Mouse (Mus musculus): Measurements from ENCODE around the gene Lrrc75b. TPM values are rescaled to one million over a fixed set of nuclear protein-coding genes. Genes with fewer than 3 reads are reported as not detected.

The Lrrc75b gene
- polyA plus RNA-seq, 1 experiment from 2014 or later = 14.6 TPM

DNA sequence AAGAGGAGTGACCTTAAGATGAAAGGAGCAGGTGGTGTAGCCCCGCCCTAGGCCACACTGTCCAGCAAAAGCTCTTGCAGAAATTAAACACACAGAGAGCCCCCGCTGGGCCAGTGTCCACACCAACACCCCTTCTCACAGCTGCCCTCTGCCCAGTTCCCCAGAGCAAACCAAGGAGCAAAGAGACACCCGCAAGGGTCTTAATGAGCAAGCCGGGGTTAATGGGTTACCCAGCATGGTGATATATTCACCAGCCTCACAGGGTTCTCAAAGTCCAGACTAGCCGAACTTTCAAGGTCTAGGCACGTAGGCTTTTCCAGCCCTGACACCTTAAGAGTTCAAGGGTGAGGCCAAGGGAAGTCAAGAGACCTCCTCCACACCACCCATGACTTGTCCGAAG lies 5.8 kb upstream of the Lrrc75b start:
- Histone ChIP-seq H3K4me3 (no peak overlapping the region), H3K9ac (no peak overlapping the region), H3K27me3 (peaks cover 14% of the 10 kb centered on the region), H3K9me3 (replicated peaks) (no peaks in the 10 kb centered on the region), H3K4me2 (replicated peaks) (no peak overlapping the region), H3K27ac (no peak overlapping the region), H3K4me1 (peaks cover 3% of the 10 kb centered on the region), H3K36me3 (no peaks in the 10 kb centered on the region)
- ATAC-seq (ENCODE audit: low FRiP score) = no peak
- WGBS = 66% methylated on average over 7 of the region's 7 CpGs

DNA sequence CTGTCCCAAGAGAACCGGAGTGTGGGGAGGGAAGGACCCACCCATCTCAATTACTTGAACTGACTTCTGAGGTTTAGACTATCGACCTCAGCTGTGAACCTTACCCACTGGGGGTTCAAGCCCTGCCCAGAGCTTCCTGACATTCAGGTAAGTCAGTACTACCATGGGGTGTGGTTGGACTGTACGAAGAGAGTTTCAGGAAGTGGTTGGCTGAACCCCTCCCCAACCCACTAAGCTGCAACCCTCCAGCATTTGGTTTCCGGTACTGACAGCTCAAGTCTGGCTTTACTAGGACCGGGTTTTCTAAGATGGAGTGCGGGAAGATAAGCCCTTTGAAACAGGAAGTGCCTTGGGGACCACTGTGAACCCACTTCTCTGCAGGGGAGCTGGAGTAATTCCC lies 5.3 kb upstream of the Lrrc75b start:
- Histone ChIP-seq H3K27me3 (peaks cover 18% of the 10 kb centered on the region), H3K36me3 (no peaks in the 10 kb centered on the region), H3K4me3 (no peak overlapping the region), H3K27ac (no peak overlapping the region), H3K4me2 (replicated peaks) (no peak overlapping the region), H3K9ac (no peak overlapping the region), H3K9me3 (replicated peaks) (no peaks in the 10 kb centered on the region), H3K4me1 (peaks cover 7% of the 10 kb centered on the region)
- WGBS = 75% methylated on average over 6 of the region's 6 CpGs
- no peak for ATAC-seq (ENCODE audit: low FRiP score)

DNA sequence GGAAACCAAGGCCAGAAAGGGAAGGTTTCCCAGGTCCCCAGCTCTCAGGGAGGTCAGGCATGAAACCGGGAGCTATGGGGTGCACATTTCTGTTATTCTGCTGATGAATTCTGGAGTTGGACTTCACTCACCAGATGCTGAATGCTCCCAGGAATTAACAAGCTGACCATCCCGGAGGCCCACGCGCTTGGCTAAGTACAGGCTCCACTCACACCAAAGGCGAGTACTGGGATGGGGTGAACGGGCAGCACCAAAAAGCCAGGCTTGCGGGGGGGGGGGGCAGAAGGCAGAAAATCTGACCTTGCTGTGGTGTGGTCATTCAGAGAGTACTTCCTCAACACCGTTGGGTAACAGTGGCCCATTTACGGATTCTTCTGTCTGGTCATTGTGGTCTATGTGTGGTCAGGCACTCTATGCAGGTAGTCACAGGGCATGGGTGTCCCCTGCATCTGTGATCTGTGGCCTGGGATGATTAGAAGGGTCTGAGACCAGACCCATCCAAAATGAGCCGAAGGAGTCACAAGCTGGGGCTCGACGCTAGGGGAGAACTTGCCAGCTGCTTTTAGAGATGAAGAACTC lies 4.6 kb upstream of the Lrrc75b start:
- Histone ChIP-seq H3K27ac (no peak overlapping the region), H3K4me2 (replicated peaks) (no peak overlapping the region), H3K36me3 (no peaks in the 10 kb centered on the region), H3K4me1 (peaks cover 12% of the 10 kb centered on the region), H3K27me3 (peaks cover 20% of the 10 kb centered on the region), H3K9me3 (replicated peaks) (no peaks in the 10 kb centered on the region), H3K9ac (no peak overlapping the region), H3K4me3 (no peak overlapping the region)
- WGBS = 84% methylated on average over 12 of the region's 12 CpGs
- no peak for ATAC-seq (ENCODE audit: low FRiP score)

DNA sequence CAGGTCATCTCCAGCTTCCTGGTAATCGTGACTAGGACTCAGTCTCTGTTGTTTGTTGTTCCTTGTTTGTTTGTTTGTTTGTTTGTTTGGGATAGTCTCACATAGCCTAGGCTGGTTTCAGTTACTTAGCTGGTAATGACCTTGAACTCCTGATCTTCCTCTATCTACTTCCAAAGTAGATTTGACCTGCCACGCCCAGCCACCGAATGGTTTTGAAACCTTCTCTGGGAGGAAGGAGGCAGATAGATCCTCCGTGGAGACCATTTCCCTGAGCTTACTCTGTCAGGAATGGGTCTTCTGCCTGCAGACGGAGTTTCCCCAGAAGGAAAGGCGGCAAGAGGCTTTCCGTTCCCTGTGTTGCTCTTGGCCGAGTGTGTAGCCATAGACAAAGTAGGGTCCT lies 2.5 kb upstream of the Lrrc75b start:
- no peak for ATAC-seq (ENCODE audit: low FRiP score)
- Histone ChIP-seq H3K36me3 (no peaks in the 10 kb centered on the region), H3K4me3 (no peak overlapping the region), H3K9me3 (replicated peaks) (no peaks in the 10 kb centered on the region), H3K27ac (no peak overlapping the region), H3K4me2 (replicated peaks) (no peak overlapping the region), H3K9ac (no peak overlapping the region), H3K27me3 (peaks cover 24% of the 10 kb centered on the region), H3K4me1 (peaks cover 31% of the 10 kb centered on the region)
- WGBS = 90% methylated on average over 8 of the region's 8 CpGs

DNA sequence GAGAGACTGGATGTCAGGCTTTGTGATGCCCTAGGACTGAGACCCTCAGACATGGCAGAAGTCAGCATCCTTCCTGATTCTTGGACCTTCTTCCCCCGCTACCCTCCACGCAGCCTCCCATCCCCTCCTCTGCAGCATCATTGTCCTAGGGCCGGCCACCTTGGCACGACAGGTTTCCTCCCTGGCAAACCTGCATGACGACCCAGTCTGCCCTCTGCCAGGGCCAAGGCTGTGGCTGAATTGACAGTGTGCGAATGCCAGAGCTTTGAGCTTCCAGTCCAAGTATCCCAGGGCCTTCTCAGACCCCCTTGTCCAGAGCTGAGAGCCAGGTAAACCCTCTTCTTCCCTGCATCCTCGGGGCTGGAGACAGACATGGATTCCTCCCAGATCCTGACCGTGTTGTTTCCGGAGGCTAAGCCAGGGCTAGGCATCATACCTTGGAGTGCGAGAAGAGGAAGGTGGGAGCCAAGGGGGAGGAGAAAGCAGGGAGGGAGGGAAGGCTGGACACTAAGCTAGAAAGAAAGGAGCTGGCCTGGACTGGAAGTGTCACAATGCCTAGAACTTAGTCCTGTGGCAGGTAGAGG lies 1.0 kb upstream of the Lrrc75b start, which contains the start of gene Ggt1:
Ggt1 (plus strand) TSS at position 534 of the 584 bp plus-strand sequence.
- H3K4me2 ChIP-seq (replicated peaks) = peak within 1 kb of the TSS; percentile 95
- peak within 1 kb of the TSS; percentile 92 for H3K27ac ChIP-seq
- H3K27me3 ChIP-seq = peaks cover 24% of the 10 kb centered on the region
- H3K4me3 ChIP-seq = peak within 1 kb of the TSS; percentile 63
- ATAC-seq (ENCODE audit: low FRiP score) = no peak
- WGBS = 52% methylated on average over 10 of the region's 10 CpGs
- H3K4me1 ChIP-seq = peaks cover 45% of the 10 kb centered on the region
- H3K9ac ChIP-seq = peak within 1 kb of the TSS; percentile 91
- H3K36me3 ChIP-seq = no peaks in the 10 kb centered on the region
- no peaks in the 10 kb centered on the region for H3K9me3 ChIP-seq (replicated peaks)

DNA sequence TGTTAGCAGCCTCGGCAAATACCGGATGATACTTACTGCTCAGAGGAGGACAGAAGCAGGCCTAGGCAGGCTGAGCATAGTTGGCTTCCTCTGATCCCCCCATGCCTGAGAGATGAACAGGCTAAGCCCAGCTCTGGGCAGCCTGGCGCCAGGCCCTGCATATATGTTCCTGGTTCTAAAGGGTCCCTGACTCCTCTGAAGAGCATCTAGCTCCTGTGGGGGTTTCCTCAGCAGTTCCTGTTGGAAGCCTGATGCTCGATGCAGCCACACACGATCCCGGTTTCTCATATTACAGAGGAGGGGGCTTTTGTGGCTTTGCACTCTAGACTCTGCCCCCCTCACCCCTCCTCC lies 394 bp upstream of the Lrrc75b start:
- Histone ChIP-seq H3K9ac (peak overlapping the region; percentile 91), H3K4me3 (peak overlapping the region; percentile 63), H3K36me3 (no peaks in the 10 kb centered on the region), H3K4me1 (peaks cover 52% of the 10 kb centered on the region), H3K4me2 (replicated peaks) (peak overlapping the region; percentile 95), H3K27me3 (peaks cover 24% of the 10 kb centered on the region), H3K27ac (peak overlapping the region; percentile 92), H3K9me3 (replicated peaks) (no peaks in the 10 kb centered on the region)
- ATAC-seq (ENCODE audit: low FRiP score) = peak; percentile 24; the same call in 1 of the 2 replicates
- 10% methylated on average over 6 of the region's 6 CpGs for WGBS

DNA sequence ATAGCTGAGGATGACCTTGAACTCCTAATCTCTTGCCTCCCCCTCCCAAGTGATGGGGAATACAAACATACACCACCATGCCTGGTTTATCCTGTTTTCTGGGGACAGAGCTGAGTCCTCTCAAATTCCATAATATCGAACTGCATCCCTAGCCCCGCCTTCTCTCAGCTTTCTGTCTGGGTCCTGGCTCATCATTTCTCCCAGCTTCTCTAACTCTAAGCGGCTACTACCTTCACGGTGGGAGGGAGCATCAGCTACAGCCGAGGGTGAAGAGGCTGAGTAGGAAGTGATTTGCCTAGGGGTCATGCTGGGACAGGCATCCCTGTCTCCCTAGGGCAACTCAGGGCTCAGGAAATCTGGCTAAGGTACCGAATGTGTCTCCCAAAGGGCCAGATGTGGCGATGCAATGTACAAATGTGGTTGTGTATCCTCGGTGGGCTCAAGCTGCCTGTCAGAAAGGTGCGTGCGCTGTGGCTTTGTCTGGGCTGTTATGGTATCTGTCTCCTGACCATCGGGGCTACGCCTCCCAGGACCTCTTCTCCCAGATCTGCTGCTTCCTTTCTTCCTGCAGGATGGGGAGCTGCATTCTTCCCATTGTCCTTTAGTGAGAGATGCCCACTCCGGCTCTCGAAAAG lies 972 bp downstream of the Lrrc75b start:
- Histone ChIP-seq H3K9me3 (replicated peaks) (no peaks in the 10 kb centered on the region), H3K9ac (peak overlapping the region; percentile 91), H3K4me1 (peaks cover 52% of the 10 kb centered on the region), H3K4me2 (replicated peaks) (peak overlapping the region; percentile 95), H3K36me3 (peaks cover 1% of the 10 kb centered on the region), H3K4me3 (peak overlapping the region; percentile 63), H3K27ac (peak overlapping the region; percentile 92), H3K27me3 (peaks cover 22% of the 10 kb centered on the region)
- 3% methylated on average over 14 of the region's 14 CpGs for WGBS
- 0 out of 2 replicates have a peak, but pooled peaks have one; percentile 4 for ATAC-seq (ENCODE audit: low FRiP score)

DNA sequence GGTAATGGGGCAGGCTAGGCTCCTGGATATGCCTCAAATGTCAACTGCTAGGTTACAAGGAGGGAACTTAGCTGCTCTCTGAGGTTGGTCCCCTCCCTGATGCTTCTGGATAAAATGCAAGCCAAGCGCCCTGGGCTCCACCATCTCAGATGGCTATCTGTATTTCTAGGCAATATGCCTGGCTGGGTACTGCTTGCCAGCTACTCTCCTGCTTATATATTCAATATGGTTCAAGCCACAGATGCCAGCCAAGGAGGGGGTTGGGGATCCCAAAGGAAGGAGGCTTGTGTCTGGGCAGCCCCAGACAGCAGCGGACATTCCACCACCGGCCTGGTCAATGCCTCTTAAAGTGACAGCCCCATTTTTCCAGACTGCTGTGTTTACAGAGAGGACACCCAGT lies 1.6 kb downstream of the Lrrc75b start:
- H3K27me3 ChIP-seq = peaks cover 22% of the 10 kb centered on the region
- 17% methylated on average over 3 of the region's 3 CpGs for WGBS
- peak overlapping the region; percentile 63 for H3K4me3 ChIP-seq
- peaks cover 8% of the 10 kb centered on the region for H3K36me3 ChIP-seq
- peak overlapping the region; percentile 92 for H3K27ac ChIP-seq
- no peaks in the 10 kb centered on the region for H3K9me3 ChIP-seq (replicated peaks)
- H3K4me2 ChIP-seq (replicated peaks) = peak overlapping the region; percentile 95
- peaks cover 52% of the 10 kb centered on the region for H3K4me1 ChIP-seq
- ATAC-seq (ENCODE audit: low FRiP score) = no peak
- H3K9ac ChIP-seq = peak overlapping the region; percentile 91

DNA sequence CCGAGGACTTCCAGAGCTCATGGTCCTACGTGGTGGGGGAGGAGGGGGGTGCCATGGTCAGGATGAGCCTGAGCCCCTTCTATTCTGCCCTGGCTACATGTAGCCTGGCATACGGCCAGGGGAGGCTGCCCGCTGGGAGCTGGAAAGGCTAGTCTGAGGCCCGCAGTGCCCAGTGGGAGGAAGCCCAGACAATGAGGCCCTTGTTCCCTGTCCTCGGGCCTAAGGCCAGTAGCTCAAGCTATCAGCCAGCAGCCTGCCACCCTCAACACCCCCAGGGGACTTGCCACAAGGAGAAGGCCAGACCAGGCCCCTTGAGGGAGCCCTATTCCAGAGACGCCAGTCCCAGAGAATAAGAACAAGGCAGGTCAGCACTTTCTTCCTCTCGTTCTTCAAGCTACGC lies 4.1 kb downstream of the Lrrc75b start:
- peak; percentile 63 for ATAC-seq (ENCODE audit: low FRiP score)
- peaks cover 50% of the 10 kb centered on the region for H3K4me1 ChIP-seq
- peak overlapping the region; percentile 75 for H3K27ac ChIP-seq
- WGBS = 19% methylated on average over 9 of the region's 9 CpGs
- no peak overlapping the region for H3K4me3 ChIP-seq
- H3K27me3 ChIP-seq = peaks cover 12% of the 10 kb centered on the region
- peak overlapping the region; percentile 8; the same call in 1 of the 2 replicates for H3K4me2 ChIP-seq (replicated peaks)
- H3K36me3 ChIP-seq = peaks cover 15% of the 10 kb centered on the region
- H3K9me3 ChIP-seq (replicated peaks) = no peaks in the 10 kb centered on the region
- H3K9ac ChIP-seq = no peak overlapping the region

DNA sequence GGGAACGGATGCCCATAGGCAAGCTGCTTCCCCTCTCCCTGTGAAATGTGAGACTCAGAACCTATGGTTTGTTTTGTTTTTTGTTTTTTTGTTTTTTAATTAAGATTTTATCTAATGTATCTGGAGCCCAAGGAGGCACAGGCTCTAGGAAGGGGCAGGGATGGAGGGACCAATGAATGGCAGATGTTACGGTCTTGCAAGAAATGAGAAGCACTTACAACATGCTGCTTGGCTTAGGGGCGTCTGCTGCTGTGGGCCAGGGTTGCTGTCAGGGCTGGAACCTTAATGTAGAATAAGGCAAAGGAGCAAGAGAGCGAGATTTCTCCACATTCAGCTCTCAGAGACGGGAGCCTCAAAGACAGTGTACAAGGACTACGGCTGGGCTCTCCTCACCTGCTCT lies 4.6 kb downstream of the Lrrc75b start:
- Histone ChIP-seq H3K9ac (no peak overlapping the region), H3K4me2 (replicated peaks) (0 out of 2 replicates have a peak overlapping the region, but pooled peaks have one; percentile 8), H3K27me3 (peaks cover 7% of the 10 kb centered on the region), H3K9me3 (replicated peaks) (no peaks in the 10 kb centered on the region), H3K27ac (peak overlapping the region; percentile 75), H3K4me1 (peaks cover 46% of the 10 kb centered on the region), H3K4me3 (no peak overlapping the region), H3K36me3 (peaks cover 15% of the 10 kb centered on the region)
- no peak for ATAC-seq (ENCODE audit: low FRiP score)
- WGBS = 77% methylated on average over 6 of the region's 6 CpGs

DNA sequence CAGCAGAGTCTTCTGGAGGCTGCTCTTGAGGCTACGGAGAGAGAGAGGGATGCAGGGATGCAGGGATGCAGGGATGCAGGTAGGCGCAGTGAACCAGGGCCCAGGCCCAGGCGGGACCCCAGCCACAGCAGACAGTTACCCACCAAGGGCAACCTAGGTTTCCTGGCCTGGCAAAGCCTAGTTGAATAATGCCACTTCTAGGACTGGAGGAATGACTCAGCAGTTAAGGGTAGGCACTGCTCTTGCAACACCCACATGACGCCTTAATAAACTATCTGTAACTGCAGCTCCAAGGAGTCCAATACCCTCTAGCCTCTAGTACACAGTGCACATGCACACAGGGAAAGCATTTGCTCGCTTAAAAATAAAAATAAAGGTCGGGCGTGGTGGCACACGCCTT lies 6.0 kb downstream of the Lrrc75b start:
- no peak for ATAC-seq (ENCODE audit: low FRiP score)
- H3K4me1 ChIP-seq = peaks cover 33% of the 10 kb centered on the region
- no peak overlapping the region for H3K4me3 ChIP-seq
- peaks cover 4% of the 10 kb centered on the region; the same call in 1 of the 2 replicates for H3K27me3 ChIP-seq
- H3K27ac ChIP-seq = no peak overlapping the region
- no peak overlapping the region for H3K4me2 ChIP-seq (replicated peaks)
- WGBS = 92% methylated on average over 8 of the region's 8 CpGs
- peaks cover 15% of the 10 kb centered on the region for H3K36me3 ChIP-seq
- H3K9ac ChIP-seq = no peak overlapping the region
- no peaks in the 10 kb centered on the region for H3K9me3 ChIP-seq (replicated peaks)

DNA sequence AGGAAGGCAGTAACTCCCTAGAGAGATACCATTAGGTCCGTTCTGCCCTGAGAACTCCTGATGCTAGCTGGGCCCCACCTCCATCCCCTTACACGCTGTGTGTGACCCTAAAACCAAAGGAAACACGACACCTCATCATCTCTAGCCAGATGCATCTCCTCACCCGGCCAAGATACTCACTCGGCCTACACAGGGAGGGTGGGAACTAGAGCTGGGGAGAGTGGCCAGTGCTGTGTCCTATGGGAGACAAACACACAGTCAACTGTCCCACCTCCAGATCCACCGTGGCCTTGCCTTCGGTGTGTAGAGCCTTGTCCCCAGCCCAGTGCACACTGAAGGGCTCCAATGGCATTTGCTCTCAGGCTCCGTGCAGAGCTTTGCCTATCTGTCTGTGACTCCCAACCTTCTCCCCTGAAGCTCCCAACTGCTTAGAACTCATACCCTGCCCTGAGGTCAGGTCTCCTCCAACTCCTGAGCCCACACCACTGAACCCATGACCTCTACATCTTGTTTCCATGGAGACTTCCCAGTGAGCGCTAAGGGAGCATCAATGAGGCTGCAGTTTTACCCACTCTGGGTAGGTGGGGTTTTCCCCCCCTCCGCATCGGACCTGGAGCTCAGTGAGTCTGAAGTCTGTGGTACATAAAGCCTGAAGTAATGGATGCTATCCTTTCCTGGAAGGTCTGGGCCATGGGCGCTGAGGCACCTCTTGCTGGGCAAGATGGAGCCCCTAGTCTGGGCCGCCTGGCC lies 7.3 kb downstream of the Lrrc75b start:
- Histone ChIP-seq H3K4me2 (replicated peaks) (no peak overlapping the region), H3K9ac (no peak overlapping the region), H3K9me3 (replicated peaks) (no peaks in the 10 kb centered on the region), H3K27me3 (peaks cover under 1% of the 10 kb centered on the region; the same call in 1 of the 2 replicates), H3K4me3 (no peak overlapping the region), H3K27ac (no peak overlapping the region), H3K4me1 (peaks cover 24% of the 10 kb centered on the region), H3K36me3 (peaks cover 15% of the 10 kb centered on the region)
- WGBS = 71% methylated on average over 13 of the region's 13 CpGs
- no peak for ATAC-seq (ENCODE audit: low FRiP score)

All from hindbrain, embryonic 12.5 days (tissue).